Mouse (Mus musculus): ENCODE data around the gene Larp4b. TPM values are rescaled to one million over a fixed set of nuclear protein-coding genes. Genes with fewer than 3 reads are reported as not detected.
A peak's percentile ranks its signal among the peaks of the same experiment; 100 is the strongest.

Larp4b gene
- polyA plus RNA-seq, 1 experiment, result 21.5 TPM

DNA sequence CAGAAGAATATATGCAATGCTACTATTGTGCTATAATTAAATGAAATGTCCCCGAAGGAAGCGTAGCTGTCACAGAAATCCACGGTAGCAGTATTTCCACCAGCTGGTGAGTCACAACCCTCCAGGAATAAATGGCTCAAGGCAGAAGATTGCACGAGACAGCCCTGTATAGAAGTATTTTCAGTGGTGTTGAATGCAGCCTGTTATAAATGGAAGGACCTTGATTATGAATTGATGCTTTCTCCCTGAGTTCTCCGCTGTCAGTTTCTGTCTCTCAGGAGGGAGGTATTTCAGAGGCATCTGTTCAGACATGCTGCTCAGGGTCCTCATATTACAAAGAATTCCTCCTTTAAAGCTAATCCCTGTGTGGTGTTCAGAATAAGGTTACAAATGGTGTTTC, 27.6 kb upstream of the Larp4b start:
- no peak for DNase-seq
- no peak overlapping the region for H3K4me3 ChIP-seq (ENCODE audit: insufficient read depth, low read depth, low read length)
- no peaks in the 10 kb centered on the region for H3K27me3 ChIP-seq (replicated peaks; ENCODE audit: control insufficient read depth, insufficient read depth, low read length)
- no peak overlapping the region for H3K27ac ChIP-seq (ENCODE audit: insufficient read depth, low read depth, low read length)
- H3K4me1 ChIP-seq (ENCODE audit: control insufficient read depth, insufficient read depth, low read length), result peaks cover 6% of the 10 kb centered on the region; the same call in 1 of the 2 replicates
- 59% methylated on average over 5 of the region's 5 CpGs for WGBS
- TF ChIP-seq POLR2A (IDR thresholded peaks at IDR 0.05; ENCODE audit: low read depth, low read length) (no peak), CTCF (conservative IDR thresholded peaks at IDR 0.05; ENCODE audit: insufficient read depth, insufficient read length, low read depth, low read length) (no peak)
- H3K36me3 ChIP-seq (ENCODE audit: control insufficient read depth, insufficient read depth, low read length), result no peaks in the 10 kb centered on the region

DNA sequence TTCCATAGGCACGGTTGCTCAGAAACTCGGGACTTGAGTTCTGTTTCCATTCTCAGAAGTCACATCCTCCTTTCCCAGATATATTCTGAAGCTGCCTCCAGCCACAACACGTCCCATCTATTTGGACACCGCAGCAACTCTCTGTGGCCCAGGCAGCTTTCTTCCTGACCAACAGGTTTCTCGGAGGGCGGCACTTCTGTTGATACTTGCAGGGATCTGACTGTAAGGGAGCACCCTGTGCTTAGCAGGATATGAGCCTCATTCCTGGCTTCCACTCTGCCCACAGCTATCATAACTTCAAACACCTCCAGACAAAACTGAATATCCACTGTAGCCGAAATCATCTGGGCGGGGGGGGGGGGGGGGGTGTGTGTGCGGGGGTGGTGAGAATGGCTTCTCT, 22.7 kb upstream of the Larp4b start:
- Histone ChIP-seq H3K4me3 (ENCODE audit: insufficient read depth, low read depth, low read length) (no peak overlapping the region), H3K27me3 (replicated peaks; ENCODE audit: control insufficient read depth, insufficient read depth, low read length) (no peaks in the 10 kb centered on the region), H3K36me3 (ENCODE audit: control insufficient read depth, insufficient read depth, low read length) (no peaks in the 10 kb centered on the region), H3K4me1 (ENCODE audit: control insufficient read depth, insufficient read depth, low read length) (no peaks in the 10 kb centered on the region), H3K27ac (ENCODE audit: insufficient read depth, low read depth, low read length) (no peak overlapping the region)
- DNase-seq, result no peak
- TF ChIP-seq POLR2A (IDR thresholded peaks at IDR 0.05; ENCODE audit: low read depth, low read length) (no peak), CTCF (conservative IDR thresholded peaks at IDR 0.05; ENCODE audit: insufficient read depth, insufficient read length, low read depth, low read length) (no peak)
- 81% methylated on average over 9 of the region's 9 CpGs for whole genome bisulfite sequencing

DNA sequence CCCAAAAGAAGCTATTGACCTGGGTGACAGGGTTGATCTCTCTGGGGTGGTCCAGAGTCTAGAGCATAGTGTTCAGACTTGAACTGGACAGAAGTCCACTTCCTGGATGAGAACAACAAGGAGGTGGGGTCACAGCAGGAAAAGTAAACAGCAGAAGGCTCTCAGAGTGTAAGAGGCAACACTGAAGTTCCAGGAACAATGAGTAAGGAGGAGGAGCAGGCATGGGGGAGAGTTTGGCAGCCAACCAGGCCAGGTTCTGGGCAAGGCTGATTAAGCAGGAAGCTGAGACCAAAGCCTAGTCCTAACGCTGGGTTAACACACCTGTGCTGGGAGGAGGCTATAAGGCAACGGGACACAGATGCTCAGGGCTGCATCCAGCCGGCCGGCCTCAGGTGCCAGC, 19.9 kb upstream of the Larp4b start:
- H3K27me3 ChIP-seq (replicated peaks; ENCODE audit: control insufficient read depth, insufficient read depth, low read length), result no peaks in the 10 kb centered on the region
- H3K4me1 ChIP-seq (ENCODE audit: control insufficient read depth, insufficient read depth, low read length), result no peaks in the 10 kb centered on the region
- peak; percentile 64 for DNase-seq
- H3K27ac ChIP-seq (ENCODE audit: insufficient read depth, low read depth, low read length), result no peak overlapping the region
- no peaks in the 10 kb centered on the region for H3K36me3 ChIP-seq (ENCODE audit: control insufficient read depth, insufficient read depth, low read length)
- WGBS, result 61% methylated on average over 4 of the region's 4 CpGs
- no peak overlapping the region for H3K4me3 ChIP-seq (ENCODE audit: insufficient read depth, low read depth, low read length)
- TF ChIP-seq CTCF (conservative IDR thresholded peaks at IDR 0.05; ENCODE audit: insufficient read depth, insufficient read length, low read depth, low read length) (no peak), POLR2A (IDR thresholded peaks at IDR 0.05; ENCODE audit: low read depth, low read length) (no peak)

- Histone ChIP-seq H3K27me3 (replicated peaks; ENCODE audit: control insufficient read depth, insufficient read depth, low read length) (no peaks in the 10 kb centered on the region), H3K27ac (ENCODE audit: insufficient read depth, low read depth, low read length) (no peak overlapping the region), H3K4me1 (ENCODE audit: control insufficient read depth, insufficient read depth, low read length) (no peaks in the 10 kb centered on the region), H3K4me3 (ENCODE audit: insufficient read depth, low read depth, low read length) (no peak overlapping the region), H3K36me3 (ENCODE audit: control insufficient read depth, insufficient read depth, low read length) (no peaks in the 10 kb centered on the region)
- 81% methylated on average over 7 of the region's 7 CpGs for WGBS
- DNase-seq, result no peak
- no peak for TF ChIP-seq CTCF (conservative IDR thresholded peaks at IDR 0.05; ENCODE audit: insufficient read depth, insufficient read length, low read depth, low read length)
- no peak for TF ChIP-seq POLR2A (IDR thresholded peaks at IDR 0.05; ENCODE audit: low read depth, low read length)
Measured at GRCm38 (mm10) chr13:9075825-9076592, 17.7 kb upstream of the Larp4b start.

DNA sequence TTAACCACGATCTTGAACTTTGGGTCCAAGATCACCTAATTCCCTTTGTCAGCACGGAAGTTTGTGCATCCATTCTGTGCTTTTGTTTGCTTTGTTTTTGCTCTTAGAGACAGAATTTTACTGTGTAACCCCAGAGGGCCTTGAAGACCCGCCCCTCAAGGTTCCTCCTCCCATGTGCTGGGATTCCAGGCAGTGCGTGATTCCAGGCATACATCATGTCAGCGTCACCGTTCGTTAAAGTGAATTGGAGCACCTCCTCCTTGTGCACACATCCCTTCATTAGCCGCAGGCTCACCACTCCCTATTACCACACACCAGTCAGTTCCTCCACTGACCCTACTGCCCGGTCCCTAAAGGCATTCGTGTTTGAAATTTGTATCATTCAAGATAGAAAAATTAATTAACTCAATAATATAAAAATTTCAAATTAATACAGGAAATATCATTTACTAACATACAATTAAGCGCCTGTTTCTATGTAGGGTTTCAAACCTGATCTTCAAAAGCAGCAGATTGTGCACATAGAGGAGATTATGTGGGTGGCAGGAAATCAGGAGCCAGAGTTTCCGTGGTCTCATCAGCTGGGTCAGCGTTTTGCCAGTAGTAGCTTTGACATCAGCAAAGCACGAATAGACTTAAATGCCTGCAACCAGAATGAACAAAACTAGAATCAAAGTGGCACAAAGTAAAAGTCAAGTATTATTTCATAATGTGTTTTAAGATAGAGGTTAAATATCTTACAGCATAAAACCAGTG, 11.4 kb upstream of the Larp4b start:
- no peak overlapping the region for H3K4me3 ChIP-seq (ENCODE audit: insufficient read depth, low read depth, low read length)
- no peaks in the 10 kb centered on the region for H3K4me1 ChIP-seq (ENCODE audit: control insufficient read depth, insufficient read depth, low read length)
- no peak for DNase-seq
- TF ChIP-seq CTCF (conservative IDR thresholded peaks at IDR 0.05; ENCODE audit: insufficient read depth, insufficient read length, low read depth, low read length) (no peak), POLR2A (IDR thresholded peaks at IDR 0.05; ENCODE audit: low read depth, low read length) (no peak)
- 68% methylated on average over 14 of the region's 14 CpGs for WGBS
- H3K27me3 ChIP-seq (replicated peaks; ENCODE audit: control insufficient read depth, insufficient read depth, low read length), result no peaks in the 10 kb centered on the region
- no peak overlapping the region for H3K27ac ChIP-seq (ENCODE audit: insufficient read depth, low read depth, low read length)
- H3K36me3 ChIP-seq (ENCODE audit: control insufficient read depth, insufficient read depth, low read length), result no peaks in the 10 kb centered on the region

DNA sequence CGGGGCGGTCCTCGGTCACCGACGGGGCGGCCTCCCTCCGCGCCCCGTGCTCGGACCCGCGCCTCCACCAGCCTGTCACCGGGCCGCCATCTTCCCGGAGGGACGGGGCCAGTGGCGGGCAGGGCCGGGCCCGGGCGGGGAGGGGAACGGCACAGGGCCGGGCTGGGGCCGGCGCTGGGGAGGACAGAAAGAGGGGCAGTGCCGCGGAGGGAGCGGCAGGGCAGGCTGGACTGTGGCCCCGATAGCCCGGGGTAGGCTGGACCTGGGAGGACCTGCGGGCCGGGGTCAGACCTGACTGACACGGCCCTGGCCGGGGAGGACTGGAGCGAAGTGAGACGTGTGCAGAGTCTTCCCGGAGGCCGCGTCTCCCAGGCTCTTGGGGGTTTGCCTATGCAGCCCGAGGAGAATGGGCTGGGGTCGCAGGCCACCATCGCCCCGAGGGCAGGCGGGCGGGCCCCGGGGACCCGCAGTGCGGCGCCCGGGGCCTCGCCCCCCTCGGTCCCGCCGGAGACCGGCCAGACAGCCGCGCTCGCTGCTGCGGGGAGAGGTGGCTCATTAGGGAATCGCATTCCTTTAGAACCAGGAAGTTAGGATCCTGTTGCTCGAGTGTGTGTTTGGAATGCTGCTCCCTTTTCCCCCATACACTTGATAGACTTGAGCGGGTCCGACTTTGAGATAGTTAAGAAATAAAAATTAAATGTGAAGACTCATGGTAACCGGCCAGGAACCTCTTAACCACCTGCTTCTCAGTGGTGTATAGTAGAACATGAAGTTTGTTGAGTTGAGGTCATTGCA, 702 bp downstream of the Larp4b start:
- Histone ChIP-seq H3K4me1 (ENCODE audit: control insufficient read depth, insufficient read depth, low read length) (peaks cover 18% of the 10 kb centered on the region; the same call in 1 of the 2 replicates), H3K36me3 (ENCODE audit: control insufficient read depth, insufficient read depth, low read length) (no peaks in the 10 kb centered on the region), H3K4me3 (ENCODE audit: insufficient read depth, low read depth, low read length) (peak overlapping the region; percentile 80), H3K27ac (ENCODE audit: insufficient read depth, low read depth, low read length) (peak overlapping the region; percentile 76), H3K27me3 (replicated peaks; ENCODE audit: control insufficient read depth, insufficient read depth, low read length) (no peaks in the 10 kb centered on the region)
- peak; percentile 55 for DNase-seq
- WGBS, result 1% methylated on average over 61 of the region's 63 CpGs
- TF ChIP-seq POLR2A (IDR thresholded peaks at IDR 0.05; ENCODE audit: low read depth, low read length) (no peak), CTCF (conservative IDR thresholded peaks at IDR 0.05; ENCODE audit: insufficient read depth, insufficient read length, low read depth, low read length) (no peak)

Data from kidney, adult 2 months (tissue).